Mouse (Mus musculus) intestine, embryonic 14.5 days (tissue): ENCODE measurements at regions not wholly inside any gene's neighbourhood (a gene's known extent, or its start where the extent isn't known, plus 50 kb on each side); places are given as distances from the start of the nearest gene placed in this dataset.

ENCODE experiments used
- ATAC-seq: fragments of 200-750 bp; cut with Nextera tagmentation; replicated peaks from 2 replicates; pipeline ENCODE4 v1.8.0; 2017; ENCODE audit warnings: low read depth, moderate number of reproducible peaks, moderate TSS enrichment, moderate library complexity; ENCODE audit not compliant: low FRiP score, low TSS enrichment
- DNase-seq: peaks from one replicate; pipeline ENCODE4 v3.0.0-alpha.2; 2018; ENCODE audit warnings: low spot score
- H3K27ac ChIP-seq: fragments of 300-500 bp; sonication (generic); 2 replicates; pipeline ENCODE4 v1.5.1; 2014; ENCODE audit warnings: low read depth, mild to moderate bottlenecking, control low read depth
- H3K27me3 ChIP-seq: fragments of 300-500 bp; sonication (generic); replicated peaks from 2 replicates; pipeline ENCODE4 v1.6.1; 2014; ENCODE audit warnings: low read length, control low read depth; ENCODE audit not compliant: control insufficient read depth, insufficient read depth
- H3K36me3 ChIP-seq: fragments of 300-500 bp; sonication (generic); 2 replicates; pipeline ENCODE4 v1.6.1; 2014; ENCODE audit warnings: low read length, control low read depth; ENCODE audit not compliant: control insufficient read depth, insufficient read depth
- H3K4me1 ChIP-seq: fragments of 300-500 bp; sonication (generic); replicated peaks from 2 replicates; pipeline ENCODE4 v1.6.1; 2014; ENCODE audit warnings: low read length, control low read depth, mixed read lengths; ENCODE audit not compliant: control insufficient read depth, insufficient read depth
- H3K4me2 ChIP-seq: fragments of 300-500 bp; sonication (generic); 2 replicates; pipeline ENCODE4 v1.6.1; 2014; ENCODE audit warnings: low read length
- H3K4me3 ChIP-seq: fragments of 300-500 bp; sonication (generic); 2 replicates; pipeline ENCODE4 v1.5.1; 2014; ENCODE audit warnings: low read depth, low read length, control low read depth, mixed read lengths
- H3K9ac ChIP-seq: fragments of 300-500 bp; sonication (generic); 2 replicates; pipeline ENCODE4 v1.6.1; 2014; ENCODE audit warnings: mild to moderate bottlenecking, low read length
- H3K9me3 ChIP-seq: fragments of 300-500 bp; sonication (generic); 2 replicates; pipeline ENCODE4 v1.6.1; 2016; ENCODE audit warnings: low read length, control low read depth; ENCODE audit not compliant: control insufficient read depth
- WGBS: fragments of 180-500 bp; shearing (Covaris S2); extraction: QIAGEN DNeasy Blood & Tissue Kit; methylation state at CpG from one replicate; pipeline ENCODE4 v1.1.7; 2014; 5-methylcytosine and 5-hydroxymethylcytosine counted together

DNA sequence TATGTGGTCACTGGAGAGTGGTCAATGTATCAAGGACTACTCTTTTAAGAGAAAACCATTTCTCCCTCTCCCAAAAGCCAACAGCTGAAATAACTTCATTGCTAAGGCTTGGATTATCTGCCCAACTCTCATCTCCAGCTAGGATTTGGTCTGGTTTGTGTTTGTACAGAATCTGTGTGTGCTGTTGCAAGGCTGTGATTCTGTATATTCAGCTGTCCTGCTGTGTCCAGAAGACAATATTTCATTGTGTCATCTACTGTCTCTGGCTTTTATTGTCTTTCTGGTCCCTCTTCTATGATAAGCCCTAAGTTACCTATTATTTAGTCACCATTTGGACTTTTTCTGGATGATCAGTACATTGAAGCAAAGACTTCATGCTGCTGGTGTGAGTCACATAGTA lies 110.9 kb downstream of the Cenpc1 start:
- no peak overlapping the region for H3K9ac ChIP-seq
- ATAC-seq (no peak), DNase-seq (no peak)

DNA sequence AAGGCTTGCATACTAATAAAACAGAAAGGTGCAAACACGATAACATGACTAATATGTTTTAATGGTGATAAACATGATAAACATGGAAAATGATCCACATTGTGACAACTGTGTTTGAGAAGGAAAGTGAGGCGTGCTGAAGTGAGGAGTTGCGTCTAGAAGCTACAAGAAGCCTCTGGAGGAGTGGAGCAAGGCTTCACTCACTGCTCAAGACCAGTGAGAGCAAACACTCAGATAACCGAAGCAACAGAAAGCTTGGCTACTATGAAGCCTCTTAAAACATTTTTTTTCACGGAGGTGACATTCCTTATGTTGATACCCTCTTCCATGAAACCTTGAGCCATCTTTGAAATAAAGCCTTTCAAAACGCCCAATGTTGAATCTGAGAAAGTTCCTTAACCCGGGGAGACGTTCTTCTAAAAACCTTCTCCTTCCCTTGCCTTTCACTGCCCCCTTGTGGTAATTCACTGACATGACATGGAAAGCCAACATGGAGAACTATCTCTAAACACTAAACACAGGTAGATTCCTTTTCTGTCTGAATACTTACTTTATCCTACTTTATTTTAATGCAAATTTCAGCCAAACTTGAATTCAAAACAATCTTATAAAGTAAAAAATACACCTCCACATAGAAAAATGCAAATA lies 128.6 kb downstream of the Cenpc1 start:
- Histone ChIP-seq H3K4me1 (no peaks in the 10 kb centered on the region), H3K4me2 (no peak overlapping the region), H3K27me3 (no peaks in the 10 kb centered on the region), H3K9ac (no peak overlapping the region), H3K36me3 (no peaks in the 10 kb centered on the region), H3K27ac (no peak overlapping the region), H3K9me3 (no peaks in the 10 kb centered on the region), H3K4me3 (no peak overlapping the region)
- ATAC-seq: no peak
- 35% methylated on average over 8 of the region's 8 CpGs for WGBS
- peak; percentile 59 for DNase-seq

More for the DNA sequence above, 110.9 kb downstream of the Cenpc1 start:
- Histone ChIP-seq H3K4me3 (no peak overlapping the region), H3K36me3 (no peaks in the 10 kb centered on the region), H3K27me3 (no peaks in the 10 kb centered on the region), H3K4me1 (no peaks in the 10 kb centered on the region), H3K27ac (no peak overlapping the region), H3K4me2 (no peak overlapping the region), H3K9me3 (no peaks in the 10 kb centered on the region)

DNA sequence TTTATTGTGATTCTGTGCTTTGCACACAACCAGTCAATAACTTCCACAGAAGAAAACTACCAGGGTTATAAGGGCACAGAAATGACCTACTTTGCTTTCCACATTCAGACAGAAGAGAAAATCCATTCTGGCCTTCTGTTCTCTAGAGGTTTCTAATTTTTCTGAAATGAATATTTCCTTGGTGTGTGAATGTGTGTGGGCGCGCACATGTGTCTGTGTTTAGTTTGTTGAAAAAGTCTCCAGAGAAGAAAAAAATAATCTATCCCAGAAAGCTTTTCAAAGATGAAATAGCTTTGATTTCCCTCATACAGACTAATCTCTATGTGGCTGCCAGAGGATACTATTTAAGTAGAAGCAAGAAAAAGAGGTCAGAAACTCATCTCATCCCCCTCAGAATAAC lies 147.1 kb downstream of the Cenpc1 start:
- Histone ChIP-seq H3K27ac (no peak overlapping the region), H3K9ac (no peak overlapping the region), H3K4me1 (no peaks in the 10 kb centered on the region), H3K4me2 (no peak overlapping the region), H3K9me3 (no peaks in the 10 kb centered on the region), H3K4me3 (no peak overlapping the region), H3K36me3 (no peaks in the 10 kb centered on the region), H3K27me3 (no peaks in the 10 kb centered on the region)
- WGBS: 92% methylated on average over 2 of the region's 2 CpGs
- ATAC-seq (no peak), DNase-seq (no peak)

- Histone ChIP-seq H3K4me3 (no peak overlapping the region), H3K36me3 (no peaks in the 10 kb centered on the region), H3K27ac (no peak overlapping the region), H3K27me3 (no peaks in the 10 kb centered on the region), H3K4me1 (no peaks in the 10 kb centered on the region), H3K9ac (no peak overlapping the region), H3K4me2 (no peak overlapping the region), H3K9me3 (no peaks in the 10 kb centered on the region)
- WGBS: 62% methylated on average over 4 of the region's 4 CpGs
- ATAC-seq (no peak), DNase-seq (no peak)
Measured at GRCm38 (mm10) chr5:85915000-85915399, 150.4 kb downstream of the Cenpc1 start.

- no peaks in the 10 kb centered on the region for H3K9me3 ChIP-seq
- 57% methylated on average over 6 of the region's 6 CpGs for WGBS
- ATAC-seq (no peak), DNase-seq (no peak)
- H3K9ac ChIP-seq: no peak overlapping the region
- no peaks in the 10 kb centered on the region for H3K4me1 ChIP-seq
- H3K4me3 ChIP-seq: no peak overlapping the region
- no peaks in the 10 kb centered on the region for H3K27me3 ChIP-seq
- no peak overlapping the region for H3K4me2 ChIP-seq
- H3K36me3 ChIP-seq: no peaks in the 10 kb centered on the region
- no peak overlapping the region for H3K27ac ChIP-seq
Measured at GRCm38 (mm10) chr5:85896452-85896851, 168.9 kb downstream of the Cenpc1 start.

DNA sequence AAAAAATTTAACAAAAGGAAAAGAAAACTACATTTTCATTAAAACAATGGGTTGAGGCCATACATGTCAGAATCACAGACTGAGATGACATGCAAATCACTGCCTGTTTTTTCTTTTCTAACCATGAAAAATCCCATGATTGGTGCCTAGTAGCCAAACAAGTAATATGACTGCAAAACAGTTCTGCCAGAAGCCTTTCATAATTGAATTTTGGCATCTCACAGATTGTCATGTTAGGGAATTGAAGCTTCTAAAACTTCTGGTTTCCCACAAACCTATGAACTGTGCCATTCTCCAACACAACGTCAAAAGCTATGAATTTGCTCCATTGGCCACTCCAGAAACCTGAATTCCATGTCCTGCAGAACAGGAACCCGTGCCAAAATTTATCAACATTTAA lies 169.6 kb downstream of the Cenpc1 start:
- ATAC-seq: no peak
- Histone ChIP-seq H3K27me3 (no peaks in the 10 kb centered on the region), H3K9me3 (no peaks in the 10 kb centered on the region), H3K36me3 (no peaks in the 10 kb centered on the region), H3K27ac (no peak overlapping the region), H3K4me3 (no peak overlapping the region), H3K4me2 (no peak overlapping the region), H3K4me1 (no peaks in the 10 kb centered on the region), H3K9ac (no peak overlapping the region)
- WGBS: 71% methylated on average over 2 of the region's 2 CpGs
- no peak for DNase-seq

GRCm38 (mm10) chr5:85870311-85870710 lies 195.1 kb downstream of the Cenpc1 start:
- Histone ChIP-seq H3K27ac (no peak overlapping the region), H3K4me1 (no peaks in the 10 kb centered on the region), H3K4me3 (no peak overlapping the region), H3K27me3 (no peaks in the 10 kb centered on the region), H3K4me2 (peak overlapping the region; percentile 8; the same call in 1 of the 2 replicates), H3K36me3 (no peaks in the 10 kb centered on the region), H3K9me3 (no peaks in the 10 kb centered on the region), H3K9ac (no peak overlapping the region)
- WGBS: 32% methylated on average over 8 of the region's 8 CpGs
- ATAC-seq: no peak
- DNase-seq: no peak

- Histone ChIP-seq H3K36me3 (no peaks in the 10 kb centered on the region), H3K9me3 (no peaks in the 10 kb centered on the region), H3K4me3 (no peak overlapping the region), H3K4me1 (no peaks in the 10 kb centered on the region), H3K27me3 (no peaks in the 10 kb centered on the region), H3K9ac (no peak overlapping the region), H3K4me2 (no peak overlapping the region), H3K27ac (no peak overlapping the region)
- WGBS: 76% methylated on average over 2 of the region's 2 CpGs
- ATAC-seq (no peak), DNase-seq (no peak)
Measured at GRCm38 (mm10) chr5:85832556-85832955, 232.8 kb downstream of the Cenpc1 start.

- H3K4me2 ChIP-seq: peak overlapping the region; percentile 25; the same call in 1 of the 2 replicates
- H3K4me3 ChIP-seq: no peak overlapping the region
- no peaks in the 10 kb centered on the region for H3K4me1 ChIP-seq
- DNase-seq (no peak), ATAC-seq (no peak)
- H3K36me3 ChIP-seq: no peaks in the 10 kb centered on the region
- no peaks in the 10 kb centered on the region for H3K27me3 ChIP-seq
- H3K9ac ChIP-seq: no peak overlapping the region
- H3K27ac ChIP-seq: no peak overlapping the region
- H3K9me3 ChIP-seq: no peaks in the 10 kb centered on the region
- WGBS: 46% methylated on average over 14 of the region's 14 CpGs
Measured at GRCm38 (mm10) chr5:85795531-85796197, 269.7 kb downstream of the Cenpc1 start.
